In genomic region chr7:75305901-75306465, GRCm38 (mm10) we compare ENCODE assay signal across 27 mouse cellular contexts. TPM values are rescaled to one million over a fixed set of nuclear protein-coding genes. Genes with fewer than 3 reads are reported as not detected.
A peak's percentile ranks its signal among the peaks of the same experiment; 100 is the strongest.
DNase-seq lines count a peak whose midpoint lies in the region; ATAC-seq and TF ChIP-seq lines count a peak whose summit lies in the region.
"Had no signal": no experiment of that assay in that cellular context is flagged by ENCODE, and none has a peak within 500 bp of the region (broad histone marks: within the 10 kb centered on the region; RNA-seq: fewer than 3 reads in every experiment).

No protein-coding gene starts in this region.

- H3K36me3 ChIP-seq in hindbrain, postnatal 0 days (ENCODE audit: insufficient read depth, low read length), result no peaks in the 10 kb centered on the region
- no peaks in the 10 kb centered on the region for H3K36me3 ChIP-seq in hindbrain, embryonic 12.5 days
- no peaks in the 10 kb centered on the region for H3K36me3 ChIP-seq in midbrain, postnatal 0 days (ENCODE audit: insufficient read depth, low read length)
- no peaks in the 10 kb centered on the region for H3K36me3 ChIP-seq in midbrain, embryonic 14.5 days (ENCODE audit: control insufficient read depth, insufficient read depth, low read length)
- H3K36me3 ChIP-seq: embryonic facial prominence, embryonic 13.5 days; forebrain, embryonic 10.5 days; G1E; heart, embryonic 15.5 days; hindbrain, embryonic 13.5 days; intestine, embryonic 15.5 days; midbrain, embryonic 13.5 days had no signal

- 65% methylated on average over 9 of the region's 9 CpGs for WGBS in hindbrain, postnatal 0 days
- 85% methylated on average over 9 of the region's 9 CpGs for WGBS in hindbrain, embryonic 12.5 days
- WGBS in midbrain, postnatal 0 days, result 69% methylated on average over 9 of the region's 9 CpGs
- 80% methylated on average over 9 of the region's 9 CpGs for WGBS in midbrain, embryonic 14.5 days

- no peak for TF ChIP-seq CTCF in hindbrain, postnatal 0 days (IDR thresholded peaks at IDR 0.05; ENCODE audit: low read depth)
- TF ChIP-seq CTCF in midbrain, postnatal 0 days (IDR thresholded peaks at IDR 0.05), result no peak

- no peaks in the 10 kb centered on the region; the same call in 1 of the 2 replicates for H3K4me1 ChIP-seq in hindbrain, postnatal 0 days (ENCODE audit: insufficient read depth, low read length)
- H3K4me1 ChIP-seq in hindbrain, embryonic 12.5 days, result peaks cover 10% of the 10 kb centered on the region; the same call in 1 of the 2 replicates
- H3K4me1 ChIP-seq in midbrain, postnatal 0 days (ENCODE audit: insufficient read depth, low read length), result peaks cover 3% of the 10 kb centered on the region; the same call in 1 of the 2 replicates
- peaks cover 13% of the 10 kb centered on the region for H3K4me1 ChIP-seq in midbrain, embryonic 14.5 days (ENCODE audit: control insufficient read depth, insufficient read depth, low read length)

- no peak for ATAC-seq in hindbrain, postnatal 0 days
- ATAC-seq in hindbrain, embryonic 12.5 days (ENCODE audit: low FRiP score), result no peak
- ATAC-seq in midbrain, postnatal 0 days (ENCODE audit: low FRiP score), result no peak
- no peak for ATAC-seq in midbrain, embryonic 14.5 days (ENCODE audit: low FRiP score, low TSS enrichment)
- ATAC-seq: forebrain, embryonic 16.5 days; intestine, embryonic 15.5 days; midbrain, embryonic 13.5 days; Patski had no signal

- peak overlapping the region; percentile 22 for H3K4me2 ChIP-seq in hindbrain, postnatal 0 days (ENCODE audit: low read depth, low read length)
- H3K4me2 ChIP-seq in hindbrain, embryonic 12.5 days (replicated peaks), result no peak overlapping the region
- H3K4me2 ChIP-seq in midbrain, postnatal 0 days (ENCODE audit: low read depth, low read length, poor library complexity, severe bottlenecking), result peak overlapping the region; percentile 18; the same call in 1 of the 2 replicates
- H3K4me2 ChIP-seq in midbrain, embryonic 14.5 days (ENCODE audit: low read length), result no peak overlapping the region
- H3K4me2 ChIP-seq: embryonic facial prominence, embryonic 13.5 days; heart, embryonic 15.5 days; hindbrain, embryonic 13.5 days; intestine, embryonic 15.5 days; midbrain, embryonic 13.5 days had no signal

- no peak overlapping the region; the same call in 1 of the 2 replicates for H3K9ac ChIP-seq in hindbrain, postnatal 0 days (replicated peaks; ENCODE audit: low read length)
- H3K9ac ChIP-seq in hindbrain, embryonic 12.5 days, result no peak overlapping the region
- no peak overlapping the region for H3K9ac ChIP-seq in midbrain, postnatal 0 days (replicated peaks; ENCODE audit: low read length, poor library complexity, severe bottlenecking)
- no peak overlapping the region for H3K9ac ChIP-seq in midbrain, embryonic 14.5 days (replicated peaks; ENCODE audit: low read length)
- H3K9ac ChIP-seq: embryonic facial prominence, embryonic 13.5 days; heart, embryonic 15.5 days; hindbrain, embryonic 13.5 days; intestine, embryonic 15.5 days; midbrain, embryonic 13.5 days had no signal

- peak; percentile 54 for DNase-seq in cerebellum, adult 9-11 months
- DNase-seq in cerebellum, postnatal 4 days (ENCODE audit: low spot score in 2 of 2), result no peak
- DNase-seq in hindbrain, postnatal 0 days (ENCODE audit: low spot score), result no peak
- no peak for DNase-seq in midbrain, postnatal 0 days (ENCODE audit: low spot score)
- DNase-seq in midbrain, embryonic 14.5 days, result no peak
- no peak for DNase-seq in heart, adult 18-20 months
- DNase-seq: adrenal gland, postnatal 10 days; cerebellum, adult 18-20 months; kidney, adult 2 months; kidney, postnatal 36 days; layer of hippocampus, postnatal 36 days; liver; lung, postnatal 4 days; right cerebral cortex, postnatal 4 days; thymus, adult 2 months; thymus, postnatal 4 days had no signal

- no peaks in the 10 kb centered on the region for H3K9me3 ChIP-seq in hindbrain, postnatal 0 days (ENCODE audit: low read length)
- no peaks in the 10 kb centered on the region for H3K9me3 ChIP-seq in hindbrain, embryonic 12.5 days (replicated peaks)
- H3K9me3 ChIP-seq in midbrain, postnatal 0 days (ENCODE audit: low read length), result no peaks in the 10 kb centered on the region
- H3K9me3 ChIP-seq in midbrain, embryonic 14.5 days (ENCODE audit: control insufficient read depth, low read length), result no peaks in the 10 kb centered on the region
- H3K9me3 ChIP-seq: embryonic facial prominence, embryonic 13.5 days; forebrain, embryonic 10.5 days; heart, embryonic 15.5 days; hindbrain, embryonic 13.5 days; intestine, embryonic 15.5 days; megakaryocyte, embryonic 14.5 days; midbrain, embryonic 13.5 days had no signal

- H3K27ac ChIP-seq in hindbrain, postnatal 0 days, result no peak overlapping the region
- no peak overlapping the region for H3K27ac ChIP-seq in hindbrain, embryonic 12.5 days
- no peak overlapping the region for H3K27ac ChIP-seq in midbrain, postnatal 0 days (ENCODE audit: low read depth, low read length)
- H3K27ac ChIP-seq in midbrain, embryonic 14.5 days (replicated peaks; ENCODE audit: low read depth, low read length), result no peak overlapping the region
- H3K27ac ChIP-seq: embryonic facial prominence, embryonic 13.5 days; forebrain, embryonic 10.5 days; heart, embryonic 15.5 days; hindbrain, embryonic 13.5 days; intestine, embryonic 15.5 days; midbrain, embryonic 13.5 days had no signal

- H3K27me3 ChIP-seq in hindbrain, postnatal 0 days (ENCODE audit: insufficient read depth, low read length), result no peaks in the 10 kb centered on the region
- peaks cover 44% of the 10 kb centered on the region for H3K27me3 ChIP-seq in hindbrain, embryonic 12.5 days
- peaks cover 9% of the 10 kb centered on the region; the same call in 1 of the 2 replicates for H3K27me3 ChIP-seq in midbrain, postnatal 0 days (ENCODE audit: insufficient read depth, low read length)
- peaks cover 40% of the 10 kb centered on the region for H3K27me3 ChIP-seq in midbrain, embryonic 14.5 days (ENCODE audit: control insufficient read depth, insufficient read depth, low read length)

- no peak overlapping the region for H3K4me3 ChIP-seq in hindbrain, postnatal 0 days (ENCODE audit: low read length)
- H3K4me3 ChIP-seq in hindbrain, embryonic 12.5 days, result no peak overlapping the region
- H3K4me3 ChIP-seq in midbrain, postnatal 0 days (ENCODE audit: low read depth, low read length), result no peak overlapping the region
- no peak overlapping the region for H3K4me3 ChIP-seq in midbrain, embryonic 14.5 days (replicated peaks; ENCODE audit: low read depth, low read length)
- H3K4me3 ChIP-seq: embryonic facial prominence, embryonic 13.5 days; forebrain, embryonic 10.5 days; heart, embryonic 15.5 days; hindbrain, embryonic 13.5 days; intestine, embryonic 15.5 days; megakaryocyte, embryonic 14.5 days; midbrain, embryonic 13.5 days had no signal

RNA-seq across cellular contexts. Expression of gene Sv2b, which starts 3.1 kb away (rescaled TPM):
- total RNA-seq in hindbrain, postnatal 0 days (2014; rRNA removed), result 55.7 and 57.7 TPM in 2 replicates
- 21.6 and 21.8 TPM in 2 replicates for polyA plus RNA-seq in hindbrain, postnatal 0 days (2015; fragmentation: Nextera tagmentation; extraction: Ambion mirVana)
- polyA plus RNA-seq in hindbrain, embryonic 12.5 days (2016; fragmentation: Nextera tagmentation; extraction: Ambion mirVana), result 2.6 and 2.9 TPM in 2 replicates
- 36.8 and 42.2 TPM in 2 replicates for total RNA-seq in midbrain, postnatal 0 days (2014; rRNA removed)
- polyA plus RNA-seq in midbrain, postnatal 0 days (2015; fragmentation: Nextera tagmentation; extraction: Ambion mirVana), result 12.9 and 13.7 TPM in 2 replicates
- 4.5 and 5.9 TPM in 2 replicates for polyA plus RNA-seq in midbrain, embryonic 14.5 days (2014; fragmentation: Nextera tagmentation; extraction: Ambion mirVana)
- total RNA-seq in heart, adult 18-20 months (2021), result under 1 TPM; 0.31 to 0.47 TPM
- polyA plus RNA-seq: G1E; kidney, adult 2 months had no signal

Comparison
In these comparisons a context has a peak if more than half of its experiments do, and no peak if none do; other contexts are left out.
1. H3K4me2 ChIP-seq: peak in hindbrain, postnatal 0 days (single experiment) and midbrain, postnatal 0 days (single experiment); none in hindbrain, embryonic 12.5 days (single experiment) and midbrain, embryonic 14.5 days (single experiment).